Mouse (Mus musculus): ENCODE measurements around the gene Nmur1.

GRCm38 (mm10) chr1:86424835-86425547 lies 1.0 kb downstream of the Nmur1 start:
- TF ChIP-seq CTCF (IDR thresholded peaks at IDR 0.05; ENCODE audit: low read depth, low read length) = no peak
- no peak for TF ChIP-seq POLR2A (IDR thresholded peaks at IDR 0.05; ENCODE audit: borderline replicate concordance, low read depth, low read length)
